Comparison of ENCODE assay signal across 22 mouse cellular contexts in genomic region chrX:48011656-48012055, GRCm38 (mm10). TPM values are rescaled to one million over a fixed set of nuclear protein-coding genes. Genes with fewer than 3 reads are reported as not detected.
DNase-seq lines count a peak whose midpoint lies in the region; ATAC-seq and TF ChIP-seq lines count a peak whose summit lies in the region.
"Had no signal": no experiment of that assay in that cellular context is flagged by ENCODE, and none has a peak within 500 bp of the region (broad histone marks: within the 10 kb centered on the region; RNA-seq: fewer than 3 reads in every experiment).

No protein-coding gene starts in this region.

- no peak overlapping the region for H3K4me3 ChIP-seq in forebrain, postnatal 0 days (ENCODE audit: low read depth, low read length)
- H3K4me3 ChIP-seq in forebrain, embryonic 14.5 days (ENCODE audit: low read depth, low read length) = no peak overlapping the region
- H3K4me3 ChIP-seq: embryonic facial prominence, embryonic 13.5 days; forebrain, embryonic 12.5 days; heart, embryonic 10.5 days; hindbrain, embryonic 13.5 days; intestine, embryonic 15.5 days had no signal

- no peak overlapping the region for H3K9ac ChIP-seq in forebrain, postnatal 0 days
- H3K9ac ChIP-seq in forebrain, embryonic 14.5 days (ENCODE audit: low read length) = no peak overlapping the region
- H3K9ac ChIP-seq: embryonic facial prominence, embryonic 13.5 days; forebrain, embryonic 12.5 days; hindbrain, embryonic 13.5 days; intestine, embryonic 15.5 days had no signal

- no peaks in the 10 kb centered on the region for H3K9me3 ChIP-seq in forebrain, postnatal 0 days (ENCODE audit: low read length)
- no peaks in the 10 kb centered on the region for H3K9me3 ChIP-seq in forebrain, embryonic 14.5 days (replicated peaks; ENCODE audit: control insufficient read depth, low read length)
- H3K9me3 ChIP-seq: embryonic facial prominence, embryonic 13.5 days; forebrain, embryonic 12.5 days; heart, embryonic 10.5 days; intestine, embryonic 15.5 days had no signal

- H3K27me3 ChIP-seq in forebrain, postnatal 0 days (ENCODE audit: insufficient read depth, low read length) = no peaks in the 10 kb centered on the region
- H3K27me3 ChIP-seq in forebrain, embryonic 14.5 days (replicated peaks; ENCODE audit: control insufficient read depth, insufficient read depth, low read length) = no peaks in the 10 kb centered on the region
- H3K27me3 ChIP-seq: CH12.LX; embryonic facial prominence, embryonic 13.5 days; intestine, embryonic 15.5 days had no signal

- ATAC-seq in forebrain, postnatal 0 days = peak; percentile 20; the same call in 1 of the 2 replicates
- ATAC-seq in forebrain, embryonic 14.5 days = no peak
- ATAC-seq: activated CD4-positive, CD25-positive, alpha-beta regulatory T cell, adult 4 months; intestine, embryonic 15.5 days; Patski had no signal

- no peak overlapping the region for H3K4me2 ChIP-seq in forebrain, postnatal 0 days (ENCODE audit: low read depth)
- H3K4me2 ChIP-seq in forebrain, embryonic 14.5 days (ENCODE audit: low read length) = no peak overlapping the region
- H3K4me2 ChIP-seq: embryonic facial prominence, embryonic 13.5 days; forebrain, embryonic 12.5 days; hindbrain, embryonic 13.5 days; intestine, embryonic 15.5 days had no signal

- H3K27ac ChIP-seq in forebrain, postnatal 0 days (ENCODE audit: low read depth, low read length) = no peak overlapping the region
- no peak overlapping the region for H3K27ac ChIP-seq in forebrain, embryonic 14.5 days (ENCODE audit: low read depth, low read length)
- H3K27ac ChIP-seq: embryonic facial prominence, embryonic 13.5 days; forebrain, embryonic 12.5 days; heart, embryonic 10.5 days; hindbrain, embryonic 13.5 days; intestine, embryonic 15.5 days had no signal

- TF ChIP-seq CTCF in forebrain, postnatal 0 days (IDR thresholded peaks at IDR 0.05; ENCODE audit: low read depth) = no peak

- no peak for DNase-seq in forebrain, postnatal 0 days
- DNase-seq in forebrain, embryonic 14.5 days (ENCODE audit: low spot score) = no peak
- peak; percentile 67 for DNase-seq in cerebellum, adult 11 months
- peak; percentile 65 for DNase-seq in cerebellum, adult 8-10 months
- DNase-seq in cerebellum, postnatal 14 days = peak; percentile 71 to 86
- DNase-seq in neural tube, embryonic 10.5 days (ENCODE audit: extremely low spot score, low spot score) = no peak
- DNase-seq in frontal cortex, postnatal 14 days (ENCODE audit: low spot score in 2 of 2) = no peak
- DNase-seq in liver = no peak
- DNase-seq: adrenal gland, adult 8-10 months; adrenal gland, postnatal 36 days; gastrocnemius, postnatal 36 days; heart, adult 18-20 months; heart, postnatal 14 days; kidney, adult 18-20 months had no signal

- H3K4me1 ChIP-seq in forebrain, postnatal 0 days (ENCODE audit: insufficient read depth) = no peaks in the 10 kb centered on the region
- H3K4me1 ChIP-seq in forebrain, embryonic 14.5 days (ENCODE audit: control insufficient read depth, insufficient read depth, low read length) = peaks cover 3% of the 10 kb centered on the region
- H3K4me1 ChIP-seq: embryonic facial prominence, embryonic 13.5 days; heart, embryonic 10.5 days; intestine, embryonic 15.5 days had no signal

- 89% methylated on average over 3 of the region's 3 CpGs for WGBS in forebrain, postnatal 0 days
- 89% methylated on average over 3 of the region's 3 CpGs for WGBS in forebrain, embryonic 14.5 days

- no peaks in the 10 kb centered on the region for H3K36me3 ChIP-seq in forebrain, postnatal 0 days (ENCODE audit: insufficient read depth)
- H3K36me3 ChIP-seq in forebrain, embryonic 14.5 days (ENCODE audit: control insufficient read depth, insufficient read depth, low read length) = no peaks in the 10 kb centered on the region
- H3K36me3 ChIP-seq: embryonic facial prominence, embryonic 13.5 days; forebrain, embryonic 12.5 days; heart, embryonic 10.5 days; hindbrain, embryonic 13.5 days; intestine, embryonic 15.5 days had no signal

RNA-seq across cellular contexts. Expression of gene Apln, which starts 23.0 kb away (rescaled TPM):
- 6.0 and 8.0 TPM in 2 replicates for total RNA-seq in forebrain, postnatal 0 days (2014; rRNA removed)
- polyA plus RNA-seq in forebrain, postnatal 0 days (2015; fragmentation: Nextera tagmentation; extraction: Ambion mirVana) = 1.7 and 2.3 TPM in 2 replicates
- polyA plus RNA-seq in forebrain, embryonic 14.5 days (2014; fragmentation: Nextera tagmentation; extraction: Ambion mirVana) = 2.4 and 3.5 TPM in 2 replicates

Comparison
In these comparisons a context has a peak if more than half of its experiments do, and no peak if none do; other contexts are left out.
1. DNase-seq: peak in cerebellum, adult 11 months (single experiment), cerebellum, adult 8-10 months (single experiment) and cerebellum, postnatal 14 days (2 of 2); none in forebrain, postnatal 0 days (single experiment), forebrain, embryonic 14.5 days (single experiment), neural tube, embryonic 10.5 days (single experiment), frontal cortex, postnatal 14 days (0 of 2) and liver (single experiment).